Mouse (Mus musculus): Measurements from ENCODE around the gene Rab11b. TPM values are rescaled to one million over a fixed set of nuclear protein-coding genes. Genes with fewer than 3 reads are reported as not detected.

Gene Rab11b
- total and polyA plus RNA-seq, 3 experiments: 24.0 to 105 TPM; not detected in 1

GRCm38 (mm10) chr17:33714779-33715178 is 45.6 kb downstream of the Rab11b start:
- H3K27me3 ChIP-seq (ENCODE audit: control insufficient read depth in 1 of 2, insufficient read depth in 2 of 2, low read length in 2 of 2): no peaks in the 10 kb centered on the region
- H3K4me3 ChIP-seq (ENCODE audit: control insufficient read depth in 1 of 2, insufficient read depth in 1 of 2, low read depth in 2 of 2, low read length in 2 of 2): no peak overlapping the region
- H3K27ac ChIP-seq (ENCODE audit: control insufficient read depth, low read depth, low read length): peak overlapping the region; percentile 17; the same call in 1 of the 2 replicates
- peak; percentile 50 for DNase-seq (ENCODE audit: low read depth, low spot score)
- TF ChIP-seq GATA1 (IDR thresholded peaks at IDR 0.05; ENCODE audit: low read depth, low read length) (peak; percentile 66), TAL1 (IDR thresholded peaks at IDR 0.05; ENCODE audit: low read length) (peak; percentile 78), POLR2A (IDR thresholded peaks at IDR 0.05; ENCODE audit: control insufficient read depth in 1 of 2, insufficient read depth in 1 of 2, low read depth in 1 of 2, low read length in 2 of 2, poor library complexity in 1 of 2) (no peak), GABPA (IDR thresholded peaks at IDR 0.05; ENCODE audit: low read depth, low read length) (no peak), USF1 (IDR thresholded peaks at IDR 0.05; ENCODE audit: low read depth, low read length) (no peak), EP300 (IDR thresholded peaks at IDR 0.05; ENCODE audit: low read depth in 1 of 2, low read length in 2 of 2) (peak; percentile 40 to 45; a peak in 2 of 4 replicates), ZNF384 (IDR thresholded peaks at IDR 0.05; ENCODE audit: low read depth, low read length) (no peak), CHD2 (IDR thresholded peaks at IDR 0.05; ENCODE audit: low read length) (no peak), MYC (IDR thresholded peaks at IDR 0.05; ENCODE audit: low read depth, low read length) (no peak), TCF12 (IDR thresholded peaks at IDR 0.05; ENCODE audit: low read depth, low read length) (peak; percentile 66)
- no peak overlapping the region for H3K9ac ChIP-seq (ENCODE audit: control insufficient read depth, low read depth, low read length, poor library complexity, severe bottlenecking)
- H3K4me1 ChIP-seq (ENCODE audit: control insufficient read depth in 1 of 2, insufficient read depth in 2 of 2, low read length in 2 of 2): peaks cover 17 to 38% of the 10 kb centered on the region in 2 experiments
- H3K79me2 ChIP-seq (ENCODE audit: control insufficient read depth, insufficient read depth, low read length, poor library complexity): peaks cover 3% of the 10 kb centered on the region; the same call in 1 of the 2 replicates
- H3K36me3 ChIP-seq (ENCODE audit: control insufficient read depth in 1 of 2, insufficient read depth in 2 of 2, low read length in 2 of 2): peaks cover 0 to 30% of the 10 kb centered on the region in 2 experiments; a peak in 2 of 4 replicates
- H3K9me3 ChIP-seq (replicated peaks; ENCODE audit: insufficient read depth, low read length): no peaks in the 10 kb centered on the region

- Histone ChIP-seq H3K9ac (ENCODE audit: control insufficient read depth, low read depth, low read length, poor library complexity, severe bottlenecking) (peak overlapping the region; percentile 25), H3K27me3 (ENCODE audit: control insufficient read depth in 1 of 2, insufficient read depth in 2 of 2, low read length in 2 of 2) (no peaks in the 10 kb centered on the region), H3K36me3 (ENCODE audit: control insufficient read depth in 1 of 2, insufficient read depth in 2 of 2, low read length in 2 of 2) (peaks cover 0 to 26% of the 10 kb centered on the region in 2 experiments; a peak in 2 of 4 replicates), H3K4me3 (ENCODE audit: control insufficient read depth in 1 of 2, insufficient read depth in 1 of 2, low read depth in 2 of 2, low read length in 2 of 2) (peak overlapping the region; percentile 16 to 36), H3K79me2 (ENCODE audit: control insufficient read depth, insufficient read depth, low read length, poor library complexity) (peaks cover 1% of the 10 kb centered on the region; the same call in 1 of the 2 replicates), H3K4me1 (ENCODE audit: control insufficient read depth in 1 of 2, insufficient read depth in 2 of 2, low read length in 2 of 2) (peaks cover 17 to 37% of the 10 kb centered on the region in 2 experiments), H3K27ac (ENCODE audit: control insufficient read depth, low read depth, low read length) (peak overlapping the region; percentile 92), H3K9me3 (replicated peaks; ENCODE audit: insufficient read depth, low read length) (no peaks in the 10 kb centered on the region)
- TF ChIP-seq MXI1 (IDR thresholded peaks at IDR 0.05; ENCODE audit: low read depth, low read length) (peak; percentile 21; the same call in 1 of the 2 replicates), KAT2A (conservative IDR thresholded peaks at IDR 0.05; ENCODE audit: low read depth, low read length) (no peak), SIN3A (IDR thresholded peaks at IDR 0.05; ENCODE audit: low read length) (peak; percentile 84; the same call in 1 of the 2 replicates), MYC (IDR thresholded peaks at IDR 0.05; ENCODE audit: low read depth, low read length) (peak; percentile 60; the same call in 1 of the 2 replicates), MAFK (IDR thresholded peaks at IDR 0.05; ENCODE audit: borderline replicate concordance, low read depth, low read length) (peak; percentile 61; the same call in 1 of the 2 replicates), BHLHE40 (IDR thresholded peaks at IDR 0.05; ENCODE audit: borderline replicate concordance, low read depth, low read length) (peak; percentile 63), SMC3 (IDR thresholded peaks at IDR 0.05; ENCODE audit: low read depth, low read length) (no peak), POLR2A (IDR thresholded peaks at IDR 0.05; ENCODE audit: control insufficient read depth in 1 of 2, insufficient read depth in 1 of 2, low read depth in 1 of 2, low read length in 2 of 2, poor library complexity in 1 of 2) (0 out of 4 replicates have a peak, but pooled peaks of 1 of the 2 experiments have one; percentile 21), ZNF384 (IDR thresholded peaks at IDR 0.05; ENCODE audit: low read depth, low read length) (peak; percentile 59; the same call in 1 of the 2 replicates), MEF2A (IDR thresholded peaks at IDR 0.05; ENCODE audit: extremely low read depth, insufficient replicate concordance, low read depth, low read length, poor library complexity, severe bottlenecking) (peak; percentile 50; the same call in 1 of the 2 replicates), EP300 (IDR thresholded peaks at IDR 0.05; ENCODE audit: low read depth in 1 of 2, low read length in 2 of 2) (peak; percentile 98 to 99), USF2 (IDR thresholded peaks at IDR 0.05; ENCODE audit: borderline replicate concordance in 1 of 2, insufficient read depth in 1 of 2, low read depth in 1 of 2, low read length in 2 of 2) (no peak), CHD2 (IDR thresholded peaks at IDR 0.05; ENCODE audit: low read length) (peak; percentile 73), MAZ (IDR thresholded peaks at IDR 0.05; ENCODE audit: low read depth, low read length) (peak; percentile 69; the same call in 1 of the 2 replicates), GATA1 (IDR thresholded peaks at IDR 0.05; ENCODE audit: low read depth, low read length) (peak; percentile 99), POLR2AphosphoS2 (IDR thresholded peaks at IDR 0.05; ENCODE audit: low read length) (peak; percentile 68; the same call in 1 of the 2 replicates), ETS1 (IDR thresholded peaks at IDR 0.05; ENCODE audit: low read depth, low read length) (peak; percentile 85), E2F4 (IDR thresholded peaks at IDR 0.05; ENCODE audit: borderline replicate concordance, low read depth, low read length) (no peak), TCF12 (IDR thresholded peaks at IDR 0.05; ENCODE audit: low read depth, low read length) (peak; percentile 99), RCOR1 (IDR thresholded peaks at IDR 0.05; ENCODE audit: low read depth, low read length) (peak; percentile 92), ZMIZ1 (IDR thresholded peaks at IDR 0.05; ENCODE audit: low read depth, low read length) (peak; percentile 63; the same call in 1 of the 2 replicates), MAX (IDR thresholded peaks at IDR 0.05; ENCODE audit: low read length) (0 out of 2 replicates have a peak, but pooled peaks have one; percentile 13), CHD1 (IDR thresholded peaks at IDR 0.05; ENCODE audit: low read depth, low read length) (no peak), TAL1 (IDR thresholded peaks at IDR 0.05; ENCODE audit: low read length) (peak; percentile 99), JUND (IDR thresholded peaks at IDR 0.05; ENCODE audit: low read depth, low read length) (peak; percentile 64; the same call in 1 of the 2 replicates)
- peak; percentile 83 for DNase-seq (ENCODE audit: low read depth, low spot score)
Observed at GRCm38 (mm10) chr17:33713271-33713670, 47.1 kb downstream of the Rab11b start.
